Mouse (Mus musculus) ES-E14 (cell line): ENCODE measurements around the gene Epas1.

Source experiments
- ZC3H11A ChIP-seq: IDR thresholded peaks from 2 replicates; pipeline ENCODE4 v1.6.1; 2012; ENCODE audit warnings: low read depth, mild to moderate bottlenecking, inconsistent platforms, low read length, borderline replicate concordance
- ZNF384 ChIP-seq: IDR thresholded peaks from 2 replicates; pipeline ENCODE4 v1.6.1; 2012; ENCODE audit warnings: low read depth, low read length, inconsistent platforms

- TF ChIP-seq ZNF384 (no peak), ZC3H11A (no peak)
Observed at GRCm38 (mm10) chr17:86828500-86828899, 75.0 kb downstream of the Epas1 start.
